Mouse (Mus musculus): ENCODE measurements around the gene Nucb1.
"Not testable (repeated sequence)": the region's sequence is repeated elsewhere in the genome, so short reads cannot be mapped to it uniquely, and the experiment has no call there.

Gene Nucb1

GRCm38 (mm10) chr7:45488293-45489204 lies 21.7 kb downstream of the Nucb1 start, which contains the start of gene Dhdh:
Gene Dhdh, minus strand, starts transcription at chr7:45488805.
- DNase-seq (ENCODE audit: low read depth) = peak; percentile 43

GRCm38 (mm10) chr7:45487861-45488292 lies 22.3 kb downstream of the Nucb1 start:
- no peak for DNase-seq (ENCODE audit: low read depth)

GRCm38 (mm10) chr7:45486761-45487415 lies 23.3 kb downstream of the Nucb1 start, which contains the start of gene Gm45808:
Gene Gm45808, minus strand, starts transcription at chr7:45486811.
- DNase-seq (ENCODE audit: low read depth) = no peak

- no peak for DNase-seq (ENCODE audit: low read depth)
These were observed 24.0 kb downstream of the Nucb1 start for GRCm38 (mm10) chr7:45486158-45486557.

GRCm38 (mm10) chr7:45484985-45485384 lies 25.2 kb downstream of the Nucb1 start:
- DNase-seq (ENCODE audit: low read depth) = not testable (repeated sequence)

- no peak for DNase-seq (ENCODE audit: low read depth)
These were observed 28.0 kb downstream of the Nucb1 start for GRCm38 (mm10) chr7:45482166-45482565.

- peak; percentile 67 for DNase-seq (ENCODE audit: low read depth)
These were observed 28.8 kb downstream of the Nucb1 start, which contains the start of gene Tulp2 for GRCm38 (mm10) chr7:45481374-45481927. Gene Tulp2, plus strand, starts transcription at chr7:45481877.

- DNase-seq (ENCODE audit: low read depth) = not testable (repeated sequence)
These were observed 29.9 kb downstream of the Nucb1 start for GRCm38 (mm10) chr7:45480310-45480709.

GRCm38 (mm10) chr7:45478774-45479173 lies 31.4 kb downstream of the Nucb1 start:
- no peak for DNase-seq (ENCODE audit: low read depth)

GRCm38 (mm10) chr7:45477003-45477402 lies 33.2 kb downstream of the Nucb1 start:
- DNase-seq (ENCODE audit: low read depth) = peak; percentile 82

GRCm38 (mm10) chr7:45476453-45476852 lies 33.8 kb downstream of the Nucb1 start:
- DNase-seq (ENCODE audit: low read depth) = no peak

- DNase-seq (ENCODE audit: low read depth) = no peak
These were observed 34.8 kb downstream of the Nucb1 start for GRCm38 (mm10) chr7:45475291-45475969.

- DNase-seq (ENCODE audit: low read depth) = peak; percentile 88
These were observed 39.3 kb downstream of the Nucb1 start for GRCm38 (mm10) chr7:45470869-45471268.

GRCm38 (mm10) chr7:45467090-45467670 lies 43.0 kb downstream of the Nucb1 start:
- no peak for DNase-seq (ENCODE audit: low read depth)

- DNase-seq (ENCODE audit: low read depth) = peak; percentile 95
These were observed 43.7 kb downstream of the Nucb1 start, which contains the start of gene Bax for GRCm38 (mm10) chr7:45466283-45467089. Gene Bax, minus strand, starts transcription at chr7:45466898.

- DNase-seq (ENCODE audit: low read depth) = no peak
These were observed 44.7 kb downstream of the Nucb1 start for GRCm38 (mm10) chr7:45465549-45465948.

GRCm38 (mm10) chr7:45465112-45465511 lies 45.1 kb downstream of the Nucb1 start:
- DNase-seq (ENCODE audit: low read depth) = no peak

GRCm38 (mm10) chr7:45463987-45464778 lies 46.0 kb downstream of the Nucb1 start:
- DNase-seq (ENCODE audit: low read depth) = no peak

- DNase-seq (ENCODE audit: low read depth) = not testable (repeated sequence)
These were observed 47.3 kb downstream of the Nucb1 start for GRCm38 (mm10) chr7:45462868-45463267.

GRCm38 (mm10) chr7:45462325-45462724 lies 47.9 kb downstream of the Nucb1 start:
- no peak for DNase-seq (ENCODE audit: low read depth)

Data from naive thymus-derived CD4-positive, alpha-beta T cell, adult 2 months (primary cell).